Mouse (Mus musculus): ENCODE measurements around the gene Ppp2r5e. TPM values are rescaled to one million over a fixed set of nuclear protein-coding genes. Genes with fewer than 3 reads are reported as not detected.

The Ppp2r5e gene
- 20.3 and 20.5 TPM in 2 replicates for polyA plus RNA-seq (2015; fragmentation: Nextera tagmentation; extraction: Ambion mirVana)

- H3K36me3 ChIP-seq = peaks cover 11% of the 10 kb centered on the region
- WGBS = under 1% methylated on average over 72 of the region's 72 CpGs
- H3K27me3 ChIP-seq = no peaks in the 10 kb centered on the region
- H3K4me3 ChIP-seq = peak within 1 kb of the TSS; percentile 84
- H3K9me3 ChIP-seq = no peaks in the 10 kb centered on the region
- H3K27ac ChIP-seq (replicated peaks) = peak within 1 kb of the TSS; percentile 99
- H3K4me1 ChIP-seq (replicated peaks) = peaks cover 24% of the 10 kb centered on the region
- peak within 1 kb of the TSS; percentile 95 for H3K9ac ChIP-seq
- H3K4me2 ChIP-seq = peak within 1 kb of the TSS; percentile 88
- peak; percentile 99 for ATAC-seq (ENCODE audit: low FRiP score, low read depth)
Measured at GRCm38 (mm10) chr12:75596154-75597002, at the start of gene Ppp2r5e. Ppp2r5e (minus strand) TSS chr12:75596245.

- Histone ChIP-seq H3K36me3 (no peaks in the 10 kb centered on the region), H3K9ac (no peak overlapping the region), H3K4me1 (replicated peaks) (peaks cover 15% of the 10 kb centered on the region), H3K27me3 (no peaks in the 10 kb centered on the region), H3K4me2 (no peak overlapping the region), H3K4me3 (no peak overlapping the region), H3K27ac (replicated peaks) (no peak overlapping the region), H3K9me3 (no peaks in the 10 kb centered on the region)
- no peak for ATAC-seq (ENCODE audit: low FRiP score, low read depth)
- 83% methylated on average over 1 of the region's 1 CpGs for WGBS
Measured at GRCm38 (mm10) chr12:75645780-75646179, 49.7 kb upstream of the Ppp2r5e start.

- Histone ChIP-seq H3K36me3 (no peaks in the 10 kb centered on the region), H3K27me3 (no peaks in the 10 kb centered on the region), H3K9ac (no peak overlapping the region), H3K9me3 (no peaks in the 10 kb centered on the region), H3K4me2 (no peak overlapping the region), H3K4me3 (no peak overlapping the region), H3K4me1 (replicated peaks) (no peaks in the 10 kb centered on the region), H3K27ac (replicated peaks) (no peak overlapping the region)
- no peak for ATAC-seq (ENCODE audit: low FRiP score, low read depth)
- 97% methylated on average over 1 of the region's 1 CpGs for WGBS
Measured at GRCm38 (mm10) chr12:75641726-75642125, 45.7 kb upstream of the Ppp2r5e start.

- no peak for ATAC-seq (ENCODE audit: low FRiP score, low read depth)
- 88% methylated on average over 2 of the region's 2 CpGs for WGBS
Measured at GRCm38 (mm10) chr12:75638345-75638744, 42.3 kb upstream of the Ppp2r5e start.

GRCm38 (mm10) chr12:75637103-75637502 is 41.1 kb upstream of the Ppp2r5e start:
- WGBS = 93% methylated on average over 3 of the region's 3 CpGs
- Histone ChIP-seq H3K36me3 (no peaks in the 10 kb centered on the region), H3K27me3 (no peaks in the 10 kb centered on the region), H3K9me3 (no peaks in the 10 kb centered on the region), H3K9ac (no peak overlapping the region), H3K27ac (replicated peaks) (no peak overlapping the region), H3K4me1 (replicated peaks) (no peaks in the 10 kb centered on the region), H3K4me2 (no peak overlapping the region), H3K4me3 (no peak overlapping the region)
- no peak for ATAC-seq (ENCODE audit: low FRiP score, low read depth)

More at GRCm38 (mm10) chr12:75638345-75638744, 42.3 kb upstream of the Ppp2r5e start:
- no peak overlapping the region for H3K4me2 ChIP-seq
- H3K9ac ChIP-seq = no peak overlapping the region
- H3K4me3 ChIP-seq = no peak overlapping the region
- H3K27ac ChIP-seq (replicated peaks) = no peak overlapping the region
- H3K9me3 ChIP-seq = no peaks in the 10 kb centered on the region
- H3K27me3 ChIP-seq = no peaks in the 10 kb centered on the region
- no peaks in the 10 kb centered on the region for H3K4me1 ChIP-seq (replicated peaks)
- H3K36me3 ChIP-seq = no peaks in the 10 kb centered on the region

- Histone ChIP-seq H3K27me3 (no peaks in the 10 kb centered on the region), H3K4me2 (no peak overlapping the region), H3K9me3 (no peaks in the 10 kb centered on the region), H3K27ac (replicated peaks) (no peak overlapping the region), H3K9ac (no peak overlapping the region), H3K36me3 (no peaks in the 10 kb centered on the region), H3K4me1 (replicated peaks) (no peaks in the 10 kb centered on the region), H3K4me3 (no peak overlapping the region)
- WGBS = 90% methylated on average over 10 of the region's 10 CpGs
- ATAC-seq (ENCODE audit: low FRiP score, low read depth) = no peak
Measured at GRCm38 (mm10) chr12:75635771-75636430, 39.9 kb upstream of the Ppp2r5e start.

GRCm38 (mm10) chr12:75629618-75630017 is 33.6 kb upstream of the Ppp2r5e start:
- WGBS = 48% methylated on average over 1 of the region's 1 CpGs
- Histone ChIP-seq H3K27ac (replicated peaks) (no peak overlapping the region), H3K4me3 (no peak overlapping the region), H3K4me1 (replicated peaks) (no peaks in the 10 kb centered on the region), H3K27me3 (no peaks in the 10 kb centered on the region), H3K36me3 (no peaks in the 10 kb centered on the region), H3K9ac (no peak overlapping the region), H3K9me3 (no peaks in the 10 kb centered on the region), H3K4me2 (no peak overlapping the region)
- ATAC-seq (ENCODE audit: low FRiP score, low read depth) = no peak

GRCm38 (mm10) chr12:75623292-75623691 is 27.2 kb upstream of the Ppp2r5e start:
- no peak for ATAC-seq (ENCODE audit: low FRiP score, low read depth)
- H3K36me3 ChIP-seq = no peaks in the 10 kb centered on the region
- WGBS = 99% methylated on average over 5 of the region's 5 CpGs
- no peak overlapping the region for H3K4me3 ChIP-seq
- no peak overlapping the region for H3K4me2 ChIP-seq
- no peak overlapping the region for H3K27ac ChIP-seq (replicated peaks)
- no peaks in the 10 kb centered on the region for H3K4me1 ChIP-seq (replicated peaks)
- no peaks in the 10 kb centered on the region for H3K27me3 ChIP-seq
- no peaks in the 10 kb centered on the region for H3K9me3 ChIP-seq
- no peak overlapping the region for H3K9ac ChIP-seq

- no peak overlapping the region for H3K27ac ChIP-seq (replicated peaks)
- H3K36me3 ChIP-seq = no peaks in the 10 kb centered on the region
- WGBS = 80% methylated on average over 3 of the region's 3 CpGs
- H3K4me1 ChIP-seq (replicated peaks) = no peaks in the 10 kb centered on the region
- H3K9ac ChIP-seq = no peak overlapping the region
- H3K4me3 ChIP-seq = no peak overlapping the region
- H3K9me3 ChIP-seq = no peaks in the 10 kb centered on the region
- no peak for ATAC-seq (ENCODE audit: low FRiP score, low read depth)
- H3K4me2 ChIP-seq = no peak overlapping the region
- no peaks in the 10 kb centered on the region for H3K27me3 ChIP-seq
Measured at GRCm38 (mm10) chr12:75622835-75623234, 26.8 kb upstream of the Ppp2r5e start.

GRCm38 (mm10) chr12:75616841-75617240 is 20.8 kb upstream of the Ppp2r5e start:
- no peak overlapping the region for H3K27ac ChIP-seq (replicated peaks)
- no peaks in the 10 kb centered on the region for H3K27me3 ChIP-seq
- H3K4me1 ChIP-seq (replicated peaks) = no peaks in the 10 kb centered on the region
- no peak for ATAC-seq (ENCODE audit: low FRiP score, low read depth)
- H3K9me3 ChIP-seq = no peaks in the 10 kb centered on the region
- H3K4me3 ChIP-seq = no peak overlapping the region
- H3K4me2 ChIP-seq = no peak overlapping the region
- no peak overlapping the region for H3K9ac ChIP-seq
- no peaks in the 10 kb centered on the region for H3K36me3 ChIP-seq
- 66% methylated on average over 8 of the region's 8 CpGs for WGBS

- no peaks in the 10 kb centered on the region for H3K36me3 ChIP-seq
- no peaks in the 10 kb centered on the region for H3K4me1 ChIP-seq (replicated peaks)
- no peaks in the 10 kb centered on the region for H3K9me3 ChIP-seq
- peak overlapping the region; percentile 12 for H3K4me3 ChIP-seq
- 9% methylated on average over 24 of the region's 24 CpGs for WGBS
- no peaks in the 10 kb centered on the region for H3K27me3 ChIP-seq
- no peak overlapping the region for H3K27ac ChIP-seq (replicated peaks)
- peak overlapping the region; percentile 43 for H3K4me2 ChIP-seq
- no peak for ATAC-seq (ENCODE audit: low FRiP score, low read depth)
- H3K9ac ChIP-seq = no peak overlapping the region
Measured at GRCm38 (mm10) chr12:75616158-75616791, 20.2 kb upstream of the Ppp2r5e start.

- no peak for ATAC-seq (ENCODE audit: low FRiP score, low read depth)
Measured at GRCm38 (mm10) chr12:75615556-75615955, 19.5 kb upstream of the Ppp2r5e start.

More at GRCm38 (mm10) chr12:75615556-75615955, 19.5 kb upstream of the Ppp2r5e start:
- Histone ChIP-seq H3K36me3 (no peaks in the 10 kb centered on the region), H3K4me3 (no peak overlapping the region), H3K27me3 (no peaks in the 10 kb centered on the region), H3K4me1 (replicated peaks) (no peaks in the 10 kb centered on the region), H3K9ac (no peak overlapping the region), H3K27ac (replicated peaks) (no peak overlapping the region), H3K4me2 (no peak overlapping the region), H3K9me3 (no peaks in the 10 kb centered on the region)
- WGBS = 60% methylated on average over 3 of the region's 3 CpGs
